Mouse (Mus musculus) heart, embryonic 10.5 days (tissue): ENCODE measurements around the gene Dhx58. TPM values are rescaled to one million over a fixed set of nuclear protein-coding genes. Genes with fewer than 3 reads are reported as not detected.

Experiments used
- DNase-seq: peaks from one replicate; pipeline ENCODE4 v3.0.0-alpha.2; 2017; ENCODE audit warnings: low spot score
- H3K27ac ChIP-seq: fragments of 300-500 bp; sonication (generic); 2 replicates; pipeline ENCODE4 v1.5.1; 2016; ENCODE audit warnings: mild to moderate bottlenecking
- H3K27me3 ChIP-seq: fragments of 300-500 bp; sonication (generic); 2 replicates; pipeline ENCODE4 v1.6.1; 2016; ENCODE audit warnings: mild to moderate bottlenecking; ENCODE audit not compliant: poor library complexity, insufficient read depth, severe bottlenecking
- H3K36me3 ChIP-seq: fragments of 300-500 bp; sonication (generic); 2 replicates; pipeline ENCODE4 v1.6.1; 2016; ENCODE audit warnings: mild to moderate bottlenecking, moderate library complexity
- H3K4me1 ChIP-seq: fragments of 300-500 bp; sonication (generic); 2 replicates; pipeline ENCODE4 v1.6.1; 2016; ENCODE audit warnings: mild to moderate bottlenecking
- H3K4me3 ChIP-seq: fragments of 300-500 bp; sonication (generic); 2 replicates; pipeline ENCODE4 v1.5.1; 2016; ENCODE audit warnings: mild to moderate bottlenecking, moderate library complexity
- H3K9me3 ChIP-seq: fragments of 300-500 bp; sonication (generic); 2 replicates; pipeline ENCODE4 v1.6.1; 2016; ENCODE audit warnings: mild to moderate bottlenecking, moderate library complexity
- WGBS: fragments of 180-500 bp; shearing (Covaris S2); methylation state at CpG from one replicate; pipeline ENCODE4 v1.1.7; 2016; 5-methylcytosine and 5-hydroxymethylcytosine counted together
- polyA plus RNA-seq: library from polyadenylated mRNA; unstranded; fragments of >200 nt; fragmentation: Nextera tagmentation; extraction: Ambion mirVana; gene quantifications from 2 replicates; pipeline ENCODE4 v1.2.1, GENCODE M21; 2016

The Dhx58 gene
- polyA plus RNA-seq, 1 experiment from 2014 or later = 2.4 TPM

DNA sequence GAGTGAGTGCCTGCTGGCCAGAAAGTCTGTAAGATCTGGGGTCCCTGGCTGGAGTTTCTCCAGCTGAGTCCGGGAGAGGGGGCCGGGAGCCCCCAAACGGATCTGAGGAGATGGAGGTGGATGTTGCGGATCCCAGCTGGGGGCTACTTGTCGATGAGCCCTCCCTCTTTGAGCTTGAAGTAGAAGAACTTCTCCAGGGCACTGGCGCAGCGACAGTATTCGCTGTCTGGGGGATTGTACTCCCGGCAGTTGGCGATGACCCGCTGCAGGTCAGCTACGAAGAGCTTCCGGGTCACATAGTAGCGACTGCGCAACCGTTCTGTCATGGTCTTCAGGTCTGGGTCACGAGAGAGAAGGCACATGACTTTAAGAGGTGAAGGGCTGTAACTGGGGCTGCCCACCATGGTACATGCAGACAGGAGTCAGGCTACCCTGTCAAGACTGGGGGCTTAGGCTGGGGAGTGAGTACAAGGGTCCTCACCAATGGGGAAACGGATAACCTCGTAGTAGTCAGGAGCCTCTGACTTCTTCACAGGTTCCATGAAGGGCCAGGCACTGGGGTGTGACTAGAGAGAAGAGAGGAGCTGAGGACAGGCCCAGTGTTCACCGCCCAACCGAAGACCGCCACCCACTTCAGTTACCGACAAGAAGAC lies 1.1 kb upstream of the Dhx58 start:
- WGBS = 91% methylated on average over 23 of the region's 23 CpGs
- DNase-seq = no peak
- Histone ChIP-seq H3K36me3 (peaks cover 60% of the 10 kb centered on the region), H3K4me1 (peaks cover 20% of the 10 kb centered on the region), H3K9me3 (no peaks in the 10 kb centered on the region), H3K4me3 (no peak overlapping the region), H3K27ac (no peak overlapping the region), H3K27me3 (peaks cover 16% of the 10 kb centered on the region; the same call in 1 of the 2 replicates)

GRCm38 (mm10) chr11:100703366-100703765 lies 705 bp downstream of the Dhx58 start:
- Histone ChIP-seq H3K9me3 (no peaks in the 10 kb centered on the region), H3K4me3 (no peak overlapping the region), H3K4me1 (peaks cover 18% of the 10 kb centered on the region), H3K36me3 (peaks cover 42% of the 10 kb centered on the region), H3K27me3 (peaks cover 16% of the 10 kb centered on the region; the same call in 1 of the 2 replicates), H3K27ac (no peak overlapping the region)
- WGBS = 65% methylated on average over 11 of the region's 11 CpGs
- DNase-seq = no peak

- DNase-seq = no peak
- 42% methylated on average over 7 of the region's 7 CpGs for WGBS
- Histone ChIP-seq H3K36me3 (peaks cover 38% of the 10 kb centered on the region), H3K27me3 (peaks cover 16% of the 10 kb centered on the region; the same call in 1 of the 2 replicates), H3K27ac (no peak overlapping the region), H3K4me1 (peaks cover 18% of the 10 kb centered on the region), H3K9me3 (no peaks in the 10 kb centered on the region), H3K4me3 (peak overlapping the region; percentile 40; the same call in 1 of the 2 replicates)
Observed at GRCm38 (mm10) chr11:100702906-100703305, 1.2 kb downstream of the Dhx58 start.

DNA sequence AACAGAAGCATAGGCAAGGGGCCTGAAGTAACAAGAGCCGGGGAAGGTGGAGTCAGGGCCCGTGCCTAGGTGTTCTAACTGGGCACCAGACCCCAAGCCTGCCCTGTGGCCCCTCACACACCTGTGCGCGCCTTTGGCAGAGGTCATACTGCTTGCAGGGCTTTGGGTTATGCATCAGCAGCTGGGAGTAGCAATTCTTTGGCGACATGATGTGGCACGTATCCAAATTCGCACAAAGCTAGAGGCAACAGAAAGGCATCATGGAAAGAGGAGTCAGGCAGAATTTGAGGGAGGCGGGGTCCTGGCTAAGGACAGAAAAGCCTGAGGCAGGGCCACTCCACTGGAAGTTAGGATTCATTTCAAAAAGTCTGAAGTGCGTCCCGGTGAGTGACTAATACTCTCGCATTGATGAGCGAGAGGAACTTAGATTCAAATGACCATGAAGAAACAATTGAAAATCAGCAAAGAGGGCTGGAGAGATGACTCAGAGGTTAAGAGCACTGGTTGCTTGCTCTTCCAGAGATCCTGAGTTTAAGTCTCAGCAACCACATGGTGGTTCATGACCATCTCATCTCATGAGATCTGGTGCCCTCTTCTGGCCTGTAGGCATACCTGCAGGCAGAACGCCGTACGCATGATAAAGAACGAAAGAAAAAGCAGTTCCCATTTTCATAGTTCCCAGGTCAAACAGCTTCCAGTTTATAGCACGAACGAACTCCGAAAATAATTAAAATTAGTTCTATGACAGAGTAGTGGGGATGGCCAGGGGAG lies 1.8 kb downstream of the Dhx58 start:
- peak; percentile 86 for DNase-seq
- WGBS = 36% methylated on average over 19 of the region's 19 CpGs
- peaks cover 16% of the 10 kb centered on the region; the same call in 1 of the 2 replicates for H3K27me3 ChIP-seq
- H3K9me3 ChIP-seq = no peaks in the 10 kb centered on the region
- H3K4me1 ChIP-seq = peaks cover 18% of the 10 kb centered on the region
- no peak overlapping the region for H3K27ac ChIP-seq
- H3K36me3 ChIP-seq = peaks cover 31% of the 10 kb centered on the region
- H3K4me3 ChIP-seq = peak overlapping the region; percentile 40; the same call in 1 of the 2 replicates

DNA sequence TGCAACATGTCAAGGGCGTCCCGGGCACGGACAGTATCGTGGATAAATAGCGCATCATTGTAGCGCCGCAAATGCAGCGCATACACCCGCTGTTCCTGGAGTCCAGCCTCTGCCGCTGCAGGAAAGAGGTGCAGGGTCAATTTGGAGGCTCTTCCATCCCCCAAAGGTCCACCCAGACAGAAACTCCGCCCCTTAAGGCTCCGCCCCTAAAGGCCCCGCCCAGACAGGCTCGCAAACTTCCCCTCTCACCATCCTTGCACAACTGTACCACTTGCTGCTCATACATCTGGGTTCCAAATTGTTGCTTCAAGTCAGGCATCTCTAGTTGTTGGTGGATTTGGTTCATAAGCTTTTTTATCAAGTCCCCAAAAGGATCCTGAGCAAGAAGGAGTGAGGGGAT lies 2.8 kb downstream of the Dhx58 start:
- Histone ChIP-seq H3K27ac (no peak overlapping the region), H3K36me3 (peaks cover 22% of the 10 kb centered on the region), H3K9me3 (no peaks in the 10 kb centered on the region), H3K27me3 (peaks cover 18% of the 10 kb centered on the region; the same call in 1 of the 2 replicates), H3K4me3 (peak overlapping the region; percentile 43), H3K4me1 (peaks cover 18% of the 10 kb centered on the region)
- no peak for DNase-seq
- WGBS = 5% methylated on average over 14 of the region's 14 CpGs

DNA sequence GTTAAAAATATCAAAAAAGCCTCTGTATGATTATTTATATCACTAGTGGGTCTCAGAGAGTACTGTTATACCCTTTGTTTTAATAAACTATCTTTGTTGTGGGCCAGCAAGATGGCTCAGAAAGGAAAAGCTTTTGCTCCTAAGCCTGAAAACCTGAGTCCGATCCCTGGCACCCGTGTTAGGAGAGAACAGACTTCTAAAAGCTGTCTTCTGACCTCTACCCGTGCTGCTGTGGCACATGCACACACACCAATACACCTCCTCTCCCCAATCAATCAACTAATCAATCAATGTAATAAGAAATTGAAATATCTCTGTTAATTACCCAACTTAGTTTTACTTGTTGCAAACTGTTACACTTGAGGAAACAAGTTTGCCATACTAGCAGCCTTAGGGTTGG lies 3.4 kb downstream of the Dhx58 start:
- peaks cover 18% of the 10 kb centered on the region for H3K4me1 ChIP-seq
- no peak for DNase-seq
- H3K27me3 ChIP-seq = peaks cover 18% of the 10 kb centered on the region; the same call in 1 of the 2 replicates
- H3K9me3 ChIP-seq = no peaks in the 10 kb centered on the region
- H3K27ac ChIP-seq = no peak overlapping the region
- WGBS = 71% methylated on average over 3 of the region's 3 CpGs
- H3K36me3 ChIP-seq = peaks cover 16% of the 10 kb centered on the region
- H3K4me3 ChIP-seq = no peak overlapping the region

DNA sequence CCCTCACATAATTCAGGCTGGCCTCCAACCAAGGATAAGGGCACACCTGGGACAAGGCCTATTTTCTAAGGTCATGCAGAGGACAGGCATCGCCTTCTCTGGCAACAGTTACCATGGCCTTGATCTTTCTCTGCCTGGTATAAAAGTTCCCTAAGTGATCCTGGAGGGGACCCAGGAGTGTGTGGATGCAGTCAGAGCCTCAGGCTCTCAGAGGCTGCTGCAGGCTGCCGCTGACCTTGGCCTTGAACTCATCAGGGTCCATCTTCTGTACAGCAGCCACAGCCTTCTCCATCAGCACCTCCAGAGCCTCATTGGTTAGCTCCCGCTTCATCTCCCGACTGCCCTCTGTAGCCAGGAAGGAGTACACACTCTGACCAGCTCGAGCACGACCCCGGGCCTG lies 6.2 kb downstream of the Dhx58 start:
- 73% methylated on average over 7 of the region's 7 CpGs for WGBS
- peaks cover 19% of the 10 kb centered on the region for H3K27me3 ChIP-seq
- H3K4me1 ChIP-seq = peaks cover 20% of the 10 kb centered on the region
- no peak overlapping the region; the same call in 1 of the 2 replicates for H3K27ac ChIP-seq
- no peaks in the 10 kb centered on the region for H3K9me3 ChIP-seq
- H3K4me3 ChIP-seq = no peak overlapping the region
- no peaks in the 10 kb centered on the region for H3K36me3 ChIP-seq
- DNase-seq = no peak

DNA sequence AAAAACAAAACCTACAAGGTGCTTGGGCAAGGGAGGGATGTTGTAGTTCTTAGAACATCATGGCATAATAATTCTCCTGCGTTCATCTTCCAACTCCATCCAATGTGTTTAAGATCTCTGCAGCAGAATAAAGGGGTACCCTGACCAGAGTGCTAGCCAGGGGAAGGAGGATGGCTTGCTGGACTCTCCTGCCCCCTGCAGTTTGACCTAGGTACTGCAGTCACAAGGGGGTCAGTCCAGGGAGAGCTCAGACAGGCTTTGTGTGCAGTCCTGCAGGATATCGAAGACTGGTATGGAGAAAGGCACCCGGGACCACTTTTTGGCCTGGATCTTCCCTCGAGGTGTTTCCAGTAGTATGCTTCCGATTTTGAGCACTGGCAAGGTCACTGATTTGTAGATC lies 9.1 kb downstream of the Dhx58 start:
- H3K4me3 ChIP-seq = no peak overlapping the region
- WGBS = 39% methylated on average over 5 of the region's 5 CpGs
- peaks cover 19% of the 10 kb centered on the region for H3K4me1 ChIP-seq
- H3K27ac ChIP-seq = no peak overlapping the region
- peak; percentile 86 for DNase-seq
- H3K9me3 ChIP-seq = no peaks in the 10 kb centered on the region
- peaks cover 42% of the 10 kb centered on the region for H3K27me3 ChIP-seq
- no peaks in the 10 kb centered on the region for H3K36me3 ChIP-seq

DNA sequence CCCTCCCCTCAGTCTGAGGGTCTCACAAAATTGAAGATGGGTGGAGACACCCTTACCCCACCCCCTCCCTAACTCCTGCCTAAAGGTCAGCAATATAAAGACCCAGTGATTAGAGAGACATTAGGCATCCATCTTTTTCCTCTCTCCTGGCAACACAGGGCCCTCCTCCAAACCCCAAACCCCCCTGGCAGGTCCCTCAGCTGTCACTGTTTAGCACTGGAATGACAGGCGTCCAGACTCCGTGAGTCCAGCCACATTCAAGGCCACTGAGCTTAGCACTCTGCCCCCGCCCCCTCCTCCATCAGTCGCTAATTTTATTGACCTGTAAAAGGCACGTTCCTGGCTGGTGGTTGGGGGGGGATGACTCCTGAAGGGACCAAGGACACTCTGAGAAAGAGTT lies 10.9 kb downstream of the Dhx58 start:
- Histone ChIP-seq H3K9me3 (no peaks in the 10 kb centered on the region), H3K36me3 (no peaks in the 10 kb centered on the region), H3K4me3 (no peak overlapping the region), H3K27ac (no peak overlapping the region), H3K27me3 (peaks cover 44% of the 10 kb centered on the region), H3K4me1 (peaks cover 19% of the 10 kb centered on the region)
- no peak for DNase-seq
- WGBS = 30% methylated on average over 5 of the region's 5 CpGs

DNA sequence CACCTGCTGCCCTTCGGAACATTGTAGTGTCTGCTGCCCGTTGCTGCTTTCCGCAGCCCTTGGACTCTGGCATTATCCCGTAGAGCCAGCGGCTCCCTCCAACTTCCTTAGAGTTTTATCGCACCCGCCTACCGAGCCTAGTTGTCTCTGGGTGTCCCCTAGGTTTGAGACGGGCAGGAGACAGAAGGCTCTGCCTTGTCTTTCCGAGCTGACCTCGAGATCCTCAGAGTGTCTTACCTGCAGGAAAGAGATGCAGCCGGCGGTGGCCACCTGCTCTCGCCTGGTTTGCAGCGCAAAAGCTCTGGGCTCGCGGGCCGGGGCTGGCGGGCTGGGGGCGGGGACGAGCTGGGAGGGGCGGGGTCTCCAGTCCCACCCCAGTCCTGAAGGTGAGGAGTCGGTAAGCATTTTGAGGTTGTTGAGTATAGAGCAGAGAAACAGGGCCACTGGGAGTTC lies 11.9 kb downstream of the Dhx58 start, which contains the start of gene Zfp385c:
TSS of gene Zfp385c (minus strand) at position 292 of the 453 bp plus-strand sequence.
- Histone ChIP-seq H3K9me3 (no peaks in the 10 kb centered on the region), H3K4me1 (peaks cover 19% of the 10 kb centered on the region), H3K27ac (no peak within 1 kb of the TSS), H3K36me3 (no peaks in the 10 kb centered on the region), H3K4me3 (peak within 1 kb of the TSS; percentile 58), H3K27me3 (peaks cover 44% of the 10 kb centered on the region)
- DNase-seq = no peak
- 3% methylated on average over 23 of the region's 23 CpGs for WGBS

GRCm38 (mm10) chr11:100690389-100690788 lies 13.7 kb downstream of the Dhx58 start:
- Histone ChIP-seq H3K9me3 (no peaks in the 10 kb centered on the region), H3K4me1 (peaks cover 19% of the 10 kb centered on the region), H3K4me3 (no peak overlapping the region), H3K36me3 (no peaks in the 10 kb centered on the region), H3K27ac (no peak overlapping the region), H3K27me3 (peaks cover 41% of the 10 kb centered on the region)
- DNase-seq = no peak
- 69% methylated on average over 7 of the region's 7 CpGs for WGBS

DNA sequence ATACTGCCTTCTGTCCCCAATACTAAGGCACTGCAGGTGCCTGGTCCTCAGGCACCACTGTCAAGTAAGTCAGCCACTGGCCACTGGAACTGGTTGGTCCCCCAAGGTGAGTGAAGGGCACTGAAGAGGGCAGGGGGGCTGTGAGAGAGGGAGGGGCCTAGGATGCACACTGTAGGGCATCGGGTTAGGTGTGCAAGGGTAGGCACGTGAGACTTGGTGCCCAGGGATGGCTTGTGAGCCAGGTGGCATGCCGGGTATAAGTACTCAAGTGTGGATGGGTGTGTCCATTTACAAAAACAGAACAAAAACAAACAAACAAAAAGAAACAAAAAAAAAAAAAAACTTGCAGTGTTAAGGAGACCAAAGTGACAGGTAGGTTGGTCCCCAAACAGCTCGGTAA lies 15.6 kb downstream of the Dhx58 start:
- Histone ChIP-seq H3K9me3 (no peaks in the 10 kb centered on the region), H3K27me3 (peaks cover 36% of the 10 kb centered on the region), H3K36me3 (no peaks in the 10 kb centered on the region), H3K4me1 (peaks cover 19% of the 10 kb centered on the region), H3K4me3 (no peak overlapping the region), H3K27ac (no peak overlapping the region)
- DNase-seq = no peak
- WGBS = 68% methylated on average over 4 of the region's 4 CpGs

- H3K27me3 ChIP-seq = peaks cover 25% of the 10 kb centered on the region
- H3K9me3 ChIP-seq = no peaks in the 10 kb centered on the region
- peaks cover 7% of the 10 kb centered on the region for H3K4me1 ChIP-seq
- H3K36me3 ChIP-seq = no peaks in the 10 kb centered on the region
- 74% methylated on average over 7 of the region's 7 CpGs for WGBS
- DNase-seq = no peak
- H3K27ac ChIP-seq = no peak overlapping the region
- no peak overlapping the region for H3K4me3 ChIP-seq
Observed at GRCm38 (mm10) chr11:100687265-100687664, 16.8 kb downstream of the Dhx58 start.
